Mouse (Mus musculus) limb, embryonic 13.5 days (tissue): ENCODE data around the gene Dtd1. TPM values are rescaled to one million over a fixed set of nuclear protein-coding genes. Genes with fewer than 3 reads are reported as not detected.

Experiments
- ATAC-seq: fragments of 200-750 bp; cut with Nextera tagmentation; 2 replicates; pipeline ENCODE4 v1.8.0; 2017; ENCODE audit warnings: low read depth, moderate number of reproducible peaks, moderate TSS enrichment; ENCODE audit not compliant: low FRiP score
- H3K27ac ChIP-seq: fragments of 300-500 bp; sonication (generic); 2 replicates; pipeline ENCODE4 v1.5.1; 2015; ENCODE audit warnings: inconsistent platforms, mild to moderate bottlenecking, moderate library complexity
- H3K27me3 ChIP-seq: fragments of 300-500 bp; sonication (generic); 2 replicates; pipeline ENCODE4 v1.6.1; 2015; ENCODE audit warnings: mild to moderate bottlenecking, inconsistent platforms
- H3K36me3 ChIP-seq: fragments of 300-500 bp; sonication (generic); 2 replicates; pipeline ENCODE4 v1.6.1; 2015; ENCODE audit warnings: inconsistent platforms, mild to moderate bottlenecking, moderate library complexity
- H3K4me1 ChIP-seq: fragments of 300-500 bp; sonication (generic); 2 replicates; pipeline ENCODE4 v1.6.1; 2015; ENCODE audit warnings: inconsistent platforms
- H3K4me2 ChIP-seq: fragments of 300-500 bp; sonication (generic); replicated peaks from 2 replicates; pipeline ENCODE4 v1.6.1; 2015; ENCODE audit warnings: inconsistent platforms, mild to moderate bottlenecking, moderate library complexity
- H3K4me3 ChIP-seq: fragments of 300-500 bp; sonication (generic); 2 replicates; pipeline ENCODE4 v1.5.1; 2015; ENCODE audit warnings: moderate library complexity, mild to moderate bottlenecking, inconsistent platforms
- H3K9ac ChIP-seq: fragments of 300-500 bp; sonication (generic); 2 replicates; pipeline ENCODE4 v1.6.1; 2015; ENCODE audit warnings: mild to moderate bottlenecking, inconsistent platforms
- H3K9me3 ChIP-seq: fragments of 300-500 bp; sonication (generic); 2 replicates; pipeline ENCODE4 v1.6.1; 2016; ENCODE audit warnings: inconsistent platforms
- WGBS: fragments of 180-500 bp; shearing (Covaris S2); methylation state at CpG from one replicate; pipeline ENCODE4 v1.1.7; 2015; 5-methylcytosine and 5-hydroxymethylcytosine counted together
- polyA plus RNA-seq: library from polyadenylated mRNA; unstranded; fragments of >200 nt; fragmentation: Nextera tagmentation; extraction: Ambion mirVana; gene quantifications from 2 replicates; pipeline ENCODE4 v1.2.1, GENCODE M21; 2015

Dtd1 gene
- polyA plus RNA-seq, 1 experiment from 2014 or later: 48.8 TPM

DNA sequence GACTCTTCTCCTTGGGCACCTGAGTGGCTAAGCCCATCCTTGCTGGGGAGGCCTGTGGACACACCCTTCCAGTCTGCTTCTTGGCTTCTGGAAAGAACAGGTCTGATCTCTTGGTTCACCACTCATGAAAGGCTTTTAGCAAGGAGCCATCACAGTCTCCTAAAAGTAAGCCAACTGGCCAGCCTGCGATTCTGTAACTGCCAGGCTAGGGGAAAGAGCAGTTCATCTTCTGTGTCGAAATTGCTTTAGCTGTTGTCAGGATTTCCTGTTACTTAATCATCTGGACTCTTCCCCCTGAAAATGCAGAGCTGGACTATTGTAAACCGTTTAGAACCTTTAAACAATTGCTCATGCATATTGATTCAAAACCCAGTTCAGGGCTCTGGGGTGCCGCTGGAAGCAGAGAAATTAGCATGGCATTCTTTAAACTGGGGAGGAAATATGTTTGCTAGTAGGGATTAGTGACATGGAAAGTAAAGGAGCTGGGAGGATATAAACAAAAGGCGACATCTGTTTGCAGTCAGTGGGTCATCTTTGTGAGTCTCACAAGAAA is 120.8 kb downstream of the Dtd1 start:
- 43% methylated on average over 5 of the region's 5 CpGs for WGBS
- Histone ChIP-seq H3K4me3 (no peak overlapping the region), H3K9me3 (no peaks in the 10 kb centered on the region), H3K4me1 (peaks cover 12% of the 10 kb centered on the region), H3K27ac (no peak overlapping the region), H3K27me3 (no peaks in the 10 kb centered on the region), H3K36me3 (no peaks in the 10 kb centered on the region), H3K9ac (no peak overlapping the region), H3K4me2 (no peak overlapping the region)
- ATAC-seq: no peak

- Histone ChIP-seq H3K9me3 (no peaks in the 10 kb centered on the region), H3K27me3 (no peaks in the 10 kb centered on the region), H3K27ac (no peak overlapping the region), H3K9ac (no peak overlapping the region), H3K36me3 (no peaks in the 10 kb centered on the region), H3K4me1 (no peaks in the 10 kb centered on the region), H3K4me2 (no peak overlapping the region), H3K4me3 (no peak overlapping the region)
- no peak for ATAC-seq
- 86% methylated on average over 1 of the region's 1 CpGs for WGBS
These were observed 125.0 kb downstream of the Dtd1 start for GRCm38 (mm10) chr2:144724679-144725078.

DNA sequence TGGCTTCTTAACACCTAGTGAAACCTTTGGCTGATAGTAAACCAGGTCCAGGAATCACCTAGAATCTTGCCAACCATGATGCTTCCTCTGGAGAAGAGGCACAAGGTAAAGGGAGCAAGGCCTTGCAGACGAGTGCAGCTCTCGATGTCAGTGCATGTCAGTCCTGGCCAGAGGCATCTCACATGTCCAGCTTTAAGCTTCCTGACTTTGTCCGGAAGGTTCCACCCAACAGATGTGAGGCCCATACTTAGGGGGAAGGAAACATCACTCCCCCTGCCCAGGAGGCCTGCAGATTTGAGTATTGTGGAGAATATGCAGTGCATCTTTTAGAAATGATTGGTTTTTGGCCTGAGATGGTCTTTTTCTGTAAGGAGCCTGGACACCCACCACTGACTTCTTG is 127.4 kb downstream of the Dtd1 start:
- ATAC-seq: no peak
- Histone ChIP-seq H3K9me3 (no peaks in the 10 kb centered on the region), H3K4me1 (no peaks in the 10 kb centered on the region), H3K27me3 (no peaks in the 10 kb centered on the region), H3K9ac (no peak overlapping the region), H3K27ac (no peak overlapping the region), H3K36me3 (no peaks in the 10 kb centered on the region), H3K4me3 (no peak overlapping the region), H3K4me2 (no peak overlapping the region)
- WGBS: 88% methylated on average over 3 of the region's 3 CpGs

DNA sequence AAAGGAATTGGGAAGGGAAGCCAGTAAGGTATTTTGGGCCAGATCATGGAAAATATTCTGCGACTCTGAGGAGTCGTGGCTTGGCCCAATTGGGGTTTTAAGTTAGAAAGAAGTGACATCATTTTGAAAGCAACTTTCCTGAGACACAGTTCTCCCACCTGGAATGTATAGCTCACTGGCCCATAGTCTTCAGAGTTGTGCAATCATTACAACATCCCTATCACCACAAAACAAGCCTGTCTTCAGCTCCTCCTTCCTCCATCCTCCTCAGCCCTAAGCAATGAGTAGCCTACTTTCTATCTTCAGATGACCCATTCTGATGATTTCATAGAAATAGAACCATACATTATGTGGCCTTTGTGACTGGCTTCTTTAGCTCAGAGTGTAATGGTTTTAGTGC is 130.1 kb downstream of the Dtd1 start:
- Histone ChIP-seq H3K4me2 (no peak overlapping the region), H3K27me3 (no peaks in the 10 kb centered on the region), H3K27ac (no peak overlapping the region), H3K9me3 (no peaks in the 10 kb centered on the region), H3K36me3 (no peaks in the 10 kb centered on the region), H3K9ac (no peak overlapping the region), H3K4me3 (no peak overlapping the region), H3K4me1 (no peaks in the 10 kb centered on the region)
- 95% methylated on average over 2 of the region's 2 CpGs for WGBS
- ATAC-seq: no peak

DNA sequence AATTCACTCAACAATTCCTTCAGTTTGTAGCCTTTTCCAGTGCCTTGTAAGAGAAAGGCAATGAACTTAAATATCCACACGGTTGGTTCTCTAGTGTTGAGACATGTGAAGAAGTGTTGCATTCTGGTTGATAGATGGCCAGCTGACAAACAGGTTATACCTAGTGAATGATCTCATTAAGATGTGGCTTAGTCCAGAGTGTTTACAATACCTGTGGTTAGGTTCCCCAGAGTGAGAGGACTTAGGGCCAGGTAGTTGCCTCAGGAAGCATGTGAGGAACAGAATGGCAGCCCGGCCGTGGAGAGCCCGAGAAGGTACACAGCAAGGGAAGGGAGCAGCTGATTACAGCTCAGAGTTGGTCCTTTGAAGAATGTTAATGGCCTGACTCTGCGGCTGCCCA is 138.5 kb downstream of the Dtd1 start:
- H3K9ac ChIP-seq: no peak overlapping the region
- WGBS: 35% methylated on average over 5 of the region's 5 CpGs
- H3K9me3 ChIP-seq: no peaks in the 10 kb centered on the region
- peaks cover 51% of the 10 kb centered on the region for H3K4me1 ChIP-seq
- no peaks in the 10 kb centered on the region for H3K36me3 ChIP-seq
- H3K4me3 ChIP-seq: no peak overlapping the region
- H3K4me2 ChIP-seq: no peak overlapping the region
- H3K27ac ChIP-seq: peak overlapping the region; percentile 34; the same call in 1 of the 2 replicates
- ATAC-seq: no peak
- H3K27me3 ChIP-seq: no peaks in the 10 kb centered on the region

DNA sequence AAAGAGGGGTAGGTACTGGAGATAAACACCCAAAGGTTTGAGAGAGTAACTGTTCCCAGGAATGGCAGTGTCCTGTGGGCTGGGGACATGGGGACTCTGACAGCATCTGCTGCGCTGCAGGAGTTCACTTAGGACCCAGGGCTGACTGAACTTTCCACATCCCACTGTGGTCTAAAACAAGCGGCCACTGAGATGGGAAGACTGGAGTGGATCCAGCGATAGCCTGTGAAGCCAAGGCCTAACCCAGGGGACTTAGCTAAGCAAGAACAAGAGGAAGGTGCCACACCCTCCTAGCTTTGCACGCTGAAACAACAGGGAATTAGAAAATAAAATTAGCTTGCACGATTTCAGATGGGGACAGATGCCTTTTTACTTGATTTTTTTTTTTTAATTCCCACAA is 138.9 kb downstream of the Dtd1 start:
- no peaks in the 10 kb centered on the region for H3K27me3 ChIP-seq
- ATAC-seq: no peak
- no peaks in the 10 kb centered on the region for H3K9me3 ChIP-seq
- H3K9ac ChIP-seq: no peak overlapping the region
- H3K4me3 ChIP-seq: no peak overlapping the region
- 51% methylated on average over 5 of the region's 5 CpGs for WGBS
- no peaks in the 10 kb centered on the region for H3K36me3 ChIP-seq
- H3K4me2 ChIP-seq: no peak overlapping the region
- peak overlapping the region; percentile 34; the same call in 1 of the 2 replicates for H3K27ac ChIP-seq
- H3K4me1 ChIP-seq: peaks cover 51% of the 10 kb centered on the region

DNA sequence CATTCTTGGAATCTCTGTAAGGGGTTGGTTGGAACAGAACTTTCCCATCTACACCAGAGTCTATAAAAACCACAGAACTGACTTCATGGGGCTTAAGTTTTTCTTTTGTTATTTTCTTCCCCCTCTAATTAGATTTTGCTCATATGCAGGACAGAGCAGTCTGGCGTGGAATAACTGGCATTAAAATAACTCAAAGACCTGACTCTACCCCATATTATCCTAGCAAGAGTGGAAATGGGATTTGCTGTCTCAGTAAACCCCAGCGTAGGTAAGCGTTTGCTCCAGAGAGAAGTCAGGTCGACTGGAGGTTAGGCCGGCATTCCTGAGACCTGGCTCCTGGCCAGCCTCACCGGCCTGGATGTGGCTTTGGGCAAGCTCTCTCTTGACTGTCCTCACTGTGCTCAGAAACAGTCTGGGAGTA is 140.9 kb downstream of the Dtd1 start:
- no peaks in the 10 kb centered on the region for H3K27me3 ChIP-seq
- whole genome bisulfite sequencing: 18% methylated on average over 6 of the region's 6 CpGs
- H3K36me3 ChIP-seq: no peaks in the 10 kb centered on the region
- H3K9me3 ChIP-seq: no peaks in the 10 kb centered on the region
- no peak overlapping the region for H3K4me3 ChIP-seq
- ATAC-seq: peak; percentile 81
- H3K4me2 ChIP-seq: no peak overlapping the region
- H3K27ac ChIP-seq: peak overlapping the region; percentile 53
- peaks cover 51% of the 10 kb centered on the region for H3K4me1 ChIP-seq
- no peak overlapping the region for H3K9ac ChIP-seq

- no peak overlapping the region for H3K4me2 ChIP-seq
- H3K9ac ChIP-seq: no peak overlapping the region
- H3K4me3 ChIP-seq: no peak overlapping the region
- ATAC-seq: no peak
- no peaks in the 10 kb centered on the region for H3K9me3 ChIP-seq
- H3K4me1 ChIP-seq: peaks cover 50% of the 10 kb centered on the region
- 82% methylated on average over 10 of the region's 10 CpGs for WGBS
- no peak overlapping the region for H3K27ac ChIP-seq
- no peaks in the 10 kb centered on the region for H3K27me3 ChIP-seq
- H3K36me3 ChIP-seq: no peaks in the 10 kb centered on the region
These were observed 142.3 kb downstream of the Dtd1 start for GRCm38 (mm10) chr2:144741973-144742372.

GRCm38 (mm10) chr2:144743316-144743715 is 143.6 kb downstream of the Dtd1 start:
- Histone ChIP-seq H3K4me3 (no peak overlapping the region), H3K4me2 (no peak overlapping the region), H3K9me3 (no peaks in the 10 kb centered on the region), H3K27me3 (no peaks in the 10 kb centered on the region), H3K27ac (no peak overlapping the region), H3K9ac (no peak overlapping the region), H3K36me3 (peaks cover 7% of the 10 kb centered on the region; the same call in 1 of the 2 replicates), H3K4me1 (peaks cover 38% of the 10 kb centered on the region)
- no peak for ATAC-seq
- WGBS: 66% methylated on average over 5 of the region's 5 CpGs

DNA sequence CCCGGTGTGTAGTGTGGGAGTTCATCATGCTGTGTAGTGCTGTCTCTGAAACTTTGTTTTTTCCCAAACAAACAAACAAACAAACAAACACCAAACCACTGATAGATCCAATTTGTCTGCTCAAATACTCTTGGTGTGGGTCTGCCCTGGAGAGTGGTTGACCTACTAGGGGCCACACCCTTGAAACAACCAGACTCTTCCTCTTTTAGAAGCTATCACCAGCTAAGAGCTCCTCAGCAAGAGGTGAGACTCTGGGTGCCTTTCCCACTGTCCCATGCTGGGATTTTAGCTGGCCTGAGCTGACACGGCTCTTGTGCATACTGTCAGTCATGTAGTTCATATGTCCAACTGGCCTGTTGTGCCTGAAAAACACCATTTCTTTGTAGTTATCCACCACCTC is 145.6 kb downstream of the Dtd1 start:
- WGBS: 86% methylated on average over 2 of the region's 2 CpGs
- Histone ChIP-seq H3K36me3 (peaks cover 7% of the 10 kb centered on the region; the same call in 1 of the 2 replicates), H3K27ac (no peak overlapping the region), H3K4me2 (no peak overlapping the region), H3K27me3 (no peaks in the 10 kb centered on the region), H3K4me1 (peaks cover 28% of the 10 kb centered on the region), H3K9ac (no peak overlapping the region), H3K4me3 (no peak overlapping the region), H3K9me3 (no peaks in the 10 kb centered on the region)
- ATAC-seq: no peak

DNA sequence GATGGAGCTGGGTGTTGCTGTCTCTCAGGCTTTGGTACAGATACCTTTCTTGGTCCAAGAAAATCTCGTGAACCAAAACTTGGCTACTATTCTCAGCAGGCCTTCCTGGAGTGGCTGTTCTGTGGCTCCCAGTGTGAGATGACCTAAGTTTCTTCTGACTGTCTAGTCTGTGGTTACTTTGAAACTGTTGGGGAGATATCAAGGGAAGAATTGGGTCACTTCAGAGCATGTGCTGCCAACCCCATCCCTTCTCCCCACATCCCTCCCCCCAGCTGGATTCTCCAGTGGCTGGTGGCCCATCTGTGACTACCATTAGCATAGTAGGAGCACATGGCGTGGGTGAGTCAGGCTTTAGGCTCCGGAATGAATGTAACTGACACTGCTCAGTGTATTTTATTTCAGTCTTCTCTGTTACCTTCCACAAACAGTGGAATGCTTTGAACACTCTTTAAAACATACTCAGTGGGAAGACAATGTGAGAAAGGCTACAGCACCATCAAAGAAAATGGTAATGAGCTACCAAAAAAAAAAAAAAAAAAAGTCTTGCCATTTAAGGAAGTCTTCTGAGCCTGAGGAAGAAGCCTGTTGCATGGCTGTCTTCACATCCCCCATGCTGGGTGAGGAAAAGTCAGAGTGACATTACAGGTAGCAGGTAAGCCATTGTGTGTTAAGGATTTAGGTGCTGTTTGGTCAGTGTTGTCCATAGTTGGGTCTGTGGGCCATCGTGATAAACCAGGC is 146.5 kb downstream of the Dtd1 start:
- Histone ChIP-seq H3K9ac (no peak overlapping the region), H3K27ac (no peak overlapping the region), H3K9me3 (no peaks in the 10 kb centered on the region), H3K4me3 (no peak overlapping the region), H3K4me1 (peaks cover 18% of the 10 kb centered on the region), H3K4me2 (no peak overlapping the region), H3K36me3 (peaks cover 7% of the 10 kb centered on the region; the same call in 1 of the 2 replicates), H3K27me3 (no peaks in the 10 kb centered on the region)
- no peak for ATAC-seq
- 69% methylated on average over 4 of the region's 4 CpGs for WGBS

DNA sequence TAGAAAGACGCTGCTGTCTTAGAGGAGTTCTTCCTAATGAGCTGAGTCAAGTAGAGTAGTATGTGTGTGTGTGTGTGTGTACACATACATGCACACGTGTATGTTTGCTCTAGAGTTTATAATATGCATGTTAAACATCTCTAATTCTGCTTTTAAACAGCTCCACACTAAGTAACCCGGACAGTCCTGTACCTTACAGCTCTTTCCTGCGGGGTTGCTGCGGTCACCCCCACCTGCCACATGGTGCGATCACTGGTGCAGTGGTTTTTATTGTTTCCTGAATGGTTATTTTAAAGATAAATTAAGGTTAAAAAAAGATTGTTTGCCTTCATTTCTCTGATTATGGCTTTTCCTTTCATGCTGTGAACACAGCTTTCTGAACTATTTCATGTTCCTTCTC is 153.9 kb downstream of the Dtd1 start:
- Histone ChIP-seq H3K27ac (no peak overlapping the region), H3K4me3 (no peak overlapping the region), H3K27me3 (no peaks in the 10 kb centered on the region), H3K4me1 (no peaks in the 10 kb centered on the region), H3K9ac (no peak overlapping the region), H3K4me2 (no peak overlapping the region), H3K9me3 (no peaks in the 10 kb centered on the region), H3K36me3 (no peaks in the 10 kb centered on the region)
- no peak for ATAC-seq
- WGBS: 69% methylated on average over 6 of the region's 6 CpGs

DNA sequence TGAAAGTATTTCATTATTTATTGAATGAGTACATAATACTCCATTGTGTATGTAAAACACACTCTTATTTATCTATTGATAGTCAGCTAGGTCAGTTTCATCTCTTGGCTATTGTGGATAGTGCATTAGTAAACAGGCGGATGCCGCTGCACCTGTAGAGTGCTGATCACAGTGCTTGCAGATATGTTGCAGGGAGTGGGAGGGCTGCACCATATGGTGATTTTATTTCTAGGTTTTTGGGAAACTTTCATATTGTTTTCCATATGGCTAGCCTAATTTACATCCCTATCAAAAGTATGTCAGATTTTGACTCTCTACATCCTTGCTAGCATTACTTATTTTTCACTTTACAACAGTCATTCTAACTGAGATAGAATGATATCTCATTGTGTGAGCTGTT is 155.3 kb downstream of the Dtd1 start:
- no peak overlapping the region for H3K4me2 ChIP-seq
- H3K27me3 ChIP-seq: no peaks in the 10 kb centered on the region
- no peak for ATAC-seq
- no peak overlapping the region for H3K9ac ChIP-seq
- H3K27ac ChIP-seq: no peak overlapping the region
- no peaks in the 10 kb centered on the region for H3K9me3 ChIP-seq
- H3K36me3 ChIP-seq: no peaks in the 10 kb centered on the region
- no peak overlapping the region for H3K4me3 ChIP-seq
- WGBS: 96% methylated on average over 2 of the region's 2 CpGs
- no peaks in the 10 kb centered on the region for H3K4me1 ChIP-seq
